Mouse (Mus musculus) ovary, adult 18-20 months (tissue): ENCODE data around the gene S100pbp.

ENCODE experiments used
- DNase-seq: peaks from one replicate; pipeline ENCODE4 v3.0.0; 2022; ENCODE audit warnings: low spot score, mixed read lengths

Gene S100pbp

DNA sequence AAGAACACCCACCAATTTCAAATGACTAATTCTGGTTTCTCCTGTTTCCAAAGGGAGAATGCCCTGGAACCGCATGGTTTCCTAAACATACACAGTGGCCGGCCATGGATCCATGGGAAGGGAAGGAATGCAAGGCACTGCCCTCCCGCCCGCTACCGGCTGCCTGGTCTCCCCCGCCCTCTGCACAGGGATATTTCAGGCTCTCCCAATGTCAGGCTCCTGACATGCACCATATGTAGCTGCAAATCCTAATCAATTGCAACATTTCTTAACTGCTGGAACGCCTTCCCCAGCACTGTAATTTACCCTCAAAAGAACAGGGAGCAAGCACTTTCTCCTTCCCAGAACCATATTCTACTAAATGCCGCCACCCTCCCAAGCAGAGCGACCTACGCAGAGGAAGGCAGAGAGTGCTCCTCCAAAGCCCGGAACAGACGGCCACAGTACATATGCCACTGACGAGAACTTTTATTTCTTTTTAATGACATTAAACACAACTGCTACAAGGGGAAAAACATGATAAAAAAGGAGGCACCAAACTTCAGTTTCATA lies 41.9 kb downstream of the S100pbp start:
- DNase-seq = no peak

DNA sequence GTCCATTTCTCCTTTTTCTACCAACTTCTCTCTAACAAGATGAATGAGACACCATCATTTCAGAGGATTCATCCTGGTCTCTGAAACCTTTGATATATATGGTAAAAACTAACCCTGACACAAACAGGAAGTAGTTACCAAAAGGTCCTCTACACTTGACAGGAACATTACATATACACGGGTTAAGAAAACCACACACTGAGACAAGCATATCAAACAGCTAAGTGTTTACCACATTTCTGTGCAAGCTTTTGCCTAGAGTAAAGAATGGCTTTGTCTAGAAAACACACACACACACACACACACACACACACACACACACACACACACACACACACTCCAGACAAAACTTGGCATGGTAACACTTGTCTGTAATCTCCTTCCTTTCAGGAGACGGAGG lies 43.1 kb downstream of the S100pbp start:
- DNase-seq = no peak

DNA sequence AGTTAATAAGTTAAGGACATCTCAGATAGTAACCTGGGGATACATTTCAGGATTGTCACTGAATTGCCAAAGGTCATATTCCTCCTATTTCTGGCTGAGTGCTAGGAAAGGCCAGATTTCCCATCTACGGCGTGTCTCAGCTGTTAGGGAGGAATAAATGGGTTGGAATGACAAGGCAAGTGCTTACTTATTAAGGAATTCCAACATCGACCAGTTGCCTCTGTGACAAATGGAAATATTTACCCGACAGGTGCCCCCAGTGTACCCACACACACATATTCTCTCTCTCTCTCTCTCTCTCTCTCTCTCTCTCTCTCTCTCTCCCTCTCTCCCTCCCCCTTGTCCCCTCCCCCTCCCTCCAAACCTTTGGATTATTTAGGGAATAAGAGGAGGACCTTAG lies 43.6 kb downstream of the S100pbp start:
- DNase-seq = no peak

DNA sequence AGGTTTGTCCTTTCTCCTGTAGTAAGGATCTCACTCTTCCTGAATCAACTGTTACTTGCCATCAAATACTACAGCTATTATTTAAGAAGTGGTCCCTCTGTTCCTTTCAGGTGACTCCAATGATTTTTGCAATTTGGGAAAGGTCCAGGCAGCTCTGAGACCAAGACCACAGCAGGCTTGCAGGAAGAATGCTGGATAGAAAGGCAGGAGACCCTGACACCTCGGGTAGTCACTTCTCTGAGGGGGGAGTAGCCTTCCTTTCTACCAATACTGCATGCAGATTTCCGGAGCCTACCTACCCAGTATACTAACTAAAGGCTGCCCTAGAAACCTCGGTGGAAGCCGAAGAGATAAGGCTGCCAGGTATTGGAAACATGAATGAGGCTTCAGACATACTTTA lies 44.1 kb downstream of the S100pbp start:
- DNase-seq = no peak

DNA sequence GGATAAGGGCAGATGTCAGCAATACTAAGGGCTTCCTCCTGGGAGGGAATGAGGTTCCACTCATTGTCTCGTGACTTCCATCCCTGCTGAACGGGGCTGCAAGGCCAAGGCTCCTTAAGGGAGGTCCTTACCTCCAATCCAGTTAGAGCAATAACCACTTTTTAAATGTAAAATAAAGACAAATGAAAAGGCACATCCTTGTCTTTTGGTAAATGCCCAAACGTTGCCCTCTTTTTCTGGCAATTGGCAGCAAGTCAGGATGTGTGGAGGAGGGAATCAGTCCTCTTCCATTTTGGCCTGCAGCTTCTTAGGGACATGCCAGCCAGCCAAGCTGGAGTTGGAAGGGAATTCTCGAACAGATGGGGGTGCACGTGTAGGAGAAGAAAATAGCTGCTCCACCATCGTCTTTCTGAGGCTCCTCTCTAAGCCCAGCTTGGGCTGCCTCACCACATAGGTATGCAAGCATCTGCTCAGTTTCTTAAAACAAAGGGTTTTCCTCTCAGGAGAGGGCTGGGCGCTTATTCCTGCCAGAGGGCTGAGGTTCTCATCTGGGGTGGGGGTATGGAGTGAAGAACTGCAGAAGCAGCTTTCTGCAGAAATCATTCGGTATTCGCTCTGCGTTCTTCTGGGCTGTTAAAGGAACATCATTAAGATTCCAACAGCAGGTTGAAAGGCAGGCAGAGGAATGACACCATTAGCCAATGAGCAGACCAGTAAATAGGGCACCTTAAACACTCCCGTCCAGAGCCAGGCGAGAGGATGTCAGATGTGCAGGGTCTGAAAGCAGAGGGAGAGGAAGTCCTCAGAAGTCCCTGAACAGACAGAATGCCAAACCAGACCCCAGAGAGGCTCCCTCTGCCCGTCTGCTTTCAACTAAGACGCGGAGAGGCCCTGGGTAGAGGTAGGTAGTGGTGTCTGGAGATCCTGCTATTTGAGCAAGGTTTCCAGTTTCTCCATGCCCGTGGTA lies 44.8 kb downstream of the S100pbp start:
- no peak for DNase-seq

DNA sequence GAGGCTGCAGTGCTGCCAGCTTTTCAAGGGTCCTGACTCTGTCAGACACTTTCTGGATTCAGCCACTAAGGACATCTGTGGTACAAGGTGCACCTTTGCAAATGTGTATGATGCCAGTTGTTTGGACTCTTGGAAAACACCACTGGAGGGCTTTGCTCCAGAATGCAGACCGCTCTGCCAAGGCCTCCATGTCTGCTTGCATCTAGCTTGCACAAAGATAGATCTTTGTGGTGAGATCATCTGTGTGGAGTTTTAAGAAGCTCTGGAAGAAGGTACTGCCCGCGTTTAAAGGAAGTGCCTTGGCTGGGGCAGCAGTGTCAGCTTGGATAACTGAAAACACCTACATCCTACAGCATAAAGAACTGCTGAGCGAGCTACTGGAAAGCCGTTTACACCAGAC lies 46.0 kb downstream of the S100pbp start:
- DNase-seq = no peak

DNA sequence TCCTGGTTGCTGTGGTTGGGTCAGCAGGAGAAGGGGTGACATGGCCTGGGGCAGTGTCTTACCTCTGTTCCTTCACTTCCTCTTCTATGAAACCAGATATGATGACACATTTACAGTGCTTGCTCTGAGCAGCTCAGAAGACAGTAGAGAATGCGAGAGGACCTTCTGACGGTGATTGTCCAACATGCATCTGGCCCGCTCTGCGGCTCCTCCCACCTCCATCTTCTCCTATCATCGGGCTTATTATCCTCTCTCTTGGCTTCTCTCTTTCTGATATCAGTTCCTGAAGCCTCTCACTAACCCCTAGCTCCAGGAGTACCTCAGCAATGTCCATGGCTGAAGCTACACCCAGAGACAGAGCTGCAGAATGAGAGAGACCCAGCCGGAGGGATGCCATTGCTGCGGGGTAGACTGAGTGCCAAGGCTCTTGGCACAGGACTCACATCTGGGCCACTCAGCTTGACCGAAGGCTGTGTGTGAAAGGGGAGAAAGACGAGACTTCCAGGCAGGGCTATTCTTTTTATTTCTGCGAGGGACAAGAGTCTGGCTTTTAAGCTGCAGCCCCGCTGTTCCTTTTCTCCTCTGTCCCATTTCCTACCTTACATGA lies 47.0 kb downstream of the S100pbp start:
- no peak for DNase-seq

DNA sequence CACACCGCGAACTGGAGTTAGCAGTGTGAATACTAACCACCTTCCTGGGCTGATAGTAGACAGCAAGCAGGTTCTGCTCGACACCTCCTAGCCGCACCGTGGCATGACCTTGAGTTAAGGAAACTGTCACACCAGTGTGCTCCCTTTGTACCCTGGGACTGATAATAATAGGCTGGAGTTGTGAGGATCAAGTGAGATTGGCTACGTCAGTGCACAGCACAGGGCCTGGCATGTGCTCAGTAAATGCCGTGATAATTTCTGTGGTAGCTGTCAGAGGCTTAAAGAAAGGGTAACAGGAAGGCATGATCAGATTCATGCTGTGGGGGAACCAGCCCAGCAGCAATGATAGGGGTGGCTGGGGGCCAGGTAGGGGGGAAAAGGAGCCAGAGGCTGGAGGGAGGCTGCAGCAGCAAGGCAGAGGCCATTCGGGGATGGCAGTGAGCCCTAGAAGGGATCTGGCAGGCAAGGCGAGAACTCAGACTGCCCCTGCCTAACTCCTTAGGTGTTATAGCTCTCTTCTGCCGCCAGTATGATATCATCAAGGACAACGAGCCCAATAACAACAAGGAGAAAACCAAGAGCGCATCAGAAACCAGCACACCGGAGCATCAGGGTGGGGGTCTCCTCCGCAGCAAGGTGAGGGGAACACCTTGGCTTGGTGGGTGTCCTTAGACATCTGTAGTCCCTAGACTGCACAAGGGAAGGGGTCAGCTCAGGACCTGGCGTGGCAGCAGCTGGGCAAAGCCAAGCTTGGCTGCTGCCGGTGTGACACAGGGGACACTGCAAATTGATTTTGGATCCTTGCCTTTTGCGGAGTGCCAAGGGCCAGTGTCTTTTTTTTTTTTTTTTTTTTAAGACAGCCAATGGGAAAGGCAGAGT lies 47.7 kb downstream of the S100pbp start:
- no peak for DNase-seq

DNA sequence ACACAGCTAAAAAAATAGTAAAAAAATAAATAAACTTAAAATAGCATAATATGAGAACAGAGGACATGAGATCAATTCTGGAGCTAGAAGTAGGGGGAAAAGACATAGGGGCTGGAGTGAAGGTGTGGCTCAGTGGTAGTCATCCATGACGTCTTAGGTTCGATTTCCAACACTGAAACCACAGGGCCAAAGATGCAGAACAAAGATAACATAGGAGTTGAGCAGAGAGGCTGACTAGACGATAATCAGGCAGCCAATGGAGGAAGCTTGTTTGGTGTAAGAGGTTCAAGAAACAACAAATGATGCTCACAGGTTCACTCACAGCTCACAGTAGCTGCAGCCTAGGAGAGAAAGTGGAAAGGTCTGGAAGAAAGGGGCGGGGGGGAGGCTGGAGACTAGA lies 48.7 kb downstream of the S100pbp start:
- DNase-seq = no peak

DNA sequence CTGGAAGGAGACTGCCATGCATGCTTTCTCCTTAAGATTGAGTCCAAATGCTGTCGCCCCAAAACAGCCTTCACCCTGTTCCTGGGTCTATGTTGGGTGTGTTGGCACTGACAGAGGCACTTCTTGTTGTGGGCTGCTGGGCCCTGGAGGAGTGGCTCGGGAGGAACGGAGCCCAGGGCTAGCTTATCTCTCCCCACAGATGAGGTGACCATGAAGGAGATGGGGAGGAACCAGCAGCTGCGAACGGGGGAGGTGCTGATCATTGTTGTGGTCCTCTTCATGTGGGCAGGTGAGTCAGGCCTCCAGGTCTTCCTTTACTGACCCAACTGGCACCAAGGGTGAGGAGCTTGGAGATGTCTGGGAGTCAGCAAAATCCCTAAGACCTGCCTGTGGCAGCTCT lies 49.9 kb downstream of the S100pbp start:
- peak; percentile 62 for DNase-seq

DNA sequence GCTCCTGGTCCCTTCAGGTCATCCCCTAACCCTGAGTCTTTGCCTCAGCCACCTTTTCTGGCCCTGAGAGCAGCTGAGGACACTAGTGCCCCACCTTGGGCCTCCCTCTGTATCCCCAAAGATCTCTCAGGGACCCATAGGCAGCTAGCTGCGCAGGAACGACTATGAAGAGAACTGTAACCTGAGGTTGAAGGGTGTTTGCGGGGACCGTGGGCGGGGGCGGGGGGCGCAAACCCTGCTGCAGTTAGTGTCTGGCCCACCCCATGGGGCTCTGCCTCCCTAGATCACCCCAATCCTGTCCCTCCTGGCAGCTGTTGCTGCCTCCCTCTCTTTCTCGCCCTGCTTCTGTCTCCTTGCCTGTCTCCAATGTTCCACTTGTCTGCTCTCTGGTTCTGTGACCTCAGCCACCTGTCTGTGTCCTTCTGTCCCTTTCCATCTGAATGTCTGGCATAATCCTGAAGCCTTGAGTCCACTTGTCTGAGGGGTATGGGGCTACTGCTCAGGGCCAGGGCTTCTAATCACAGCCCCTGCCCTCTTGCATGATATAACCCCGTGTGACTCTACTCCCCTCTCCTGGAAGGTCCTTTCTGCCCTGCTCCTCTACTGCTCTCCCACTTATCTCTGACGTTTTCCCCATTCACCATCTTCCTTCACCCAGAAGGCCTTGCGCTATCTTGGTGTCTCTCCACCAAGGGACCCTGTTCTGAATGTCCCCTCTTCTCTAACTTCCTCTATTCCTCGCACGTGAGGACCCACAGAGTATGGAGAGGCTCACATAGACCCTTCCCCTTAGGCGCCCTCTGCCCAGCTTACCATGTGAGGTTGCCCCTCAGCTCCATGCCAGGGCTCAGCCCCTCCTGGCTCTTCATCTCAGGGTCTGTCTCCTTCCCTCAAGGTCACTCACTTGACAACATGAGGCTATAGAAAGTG lies 51.9 kb downstream of the S100pbp start:
- no peak for DNase-seq

DNA sequence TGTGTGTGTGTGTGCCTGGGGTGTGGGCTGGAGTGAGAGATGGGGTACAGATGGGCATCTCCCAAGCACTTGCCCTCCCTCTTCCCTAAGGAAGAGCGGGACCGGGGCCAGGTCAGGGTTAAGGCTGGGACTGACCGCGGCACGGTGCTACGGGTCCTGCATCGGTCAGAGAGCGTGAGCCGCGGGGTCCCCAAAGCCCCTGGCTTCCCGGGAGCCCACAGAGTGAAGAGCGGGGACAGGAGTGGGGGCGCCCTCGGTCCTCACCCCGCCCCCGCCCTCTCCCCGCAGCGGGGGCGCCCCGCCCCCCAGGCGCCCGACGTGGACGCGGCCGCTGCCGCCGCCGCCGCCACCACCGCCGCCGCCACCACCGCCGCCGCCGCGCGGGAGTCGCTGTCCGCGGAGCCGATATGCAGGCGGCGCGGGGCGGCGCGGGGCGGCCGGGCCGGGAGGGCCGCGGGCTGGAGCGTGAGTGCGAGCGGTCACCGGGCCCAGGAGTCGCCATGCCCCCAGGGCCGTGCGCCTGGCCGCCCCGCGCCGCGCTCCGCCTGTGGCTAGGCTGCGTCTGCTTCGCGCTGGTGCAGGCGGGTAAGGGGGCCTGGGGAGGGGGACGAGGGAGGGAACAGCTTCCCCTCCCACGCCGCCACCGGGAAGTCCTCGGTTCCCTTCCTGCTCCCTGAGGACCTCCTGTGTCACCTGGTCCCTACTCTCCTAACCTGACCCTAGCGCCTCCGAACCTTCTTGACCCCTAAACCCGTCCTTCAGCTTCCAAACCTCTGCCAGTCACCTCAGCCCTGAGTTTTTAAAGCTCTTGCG lies 52.7 kb downstream of the S100pbp start, which contains the start of gene Fndc5:
Gene Fndc5, plus strand, starts transcription at position 421 of the 813 bp plus-strand sequence.
- no peak for DNase-seq

DNA sequence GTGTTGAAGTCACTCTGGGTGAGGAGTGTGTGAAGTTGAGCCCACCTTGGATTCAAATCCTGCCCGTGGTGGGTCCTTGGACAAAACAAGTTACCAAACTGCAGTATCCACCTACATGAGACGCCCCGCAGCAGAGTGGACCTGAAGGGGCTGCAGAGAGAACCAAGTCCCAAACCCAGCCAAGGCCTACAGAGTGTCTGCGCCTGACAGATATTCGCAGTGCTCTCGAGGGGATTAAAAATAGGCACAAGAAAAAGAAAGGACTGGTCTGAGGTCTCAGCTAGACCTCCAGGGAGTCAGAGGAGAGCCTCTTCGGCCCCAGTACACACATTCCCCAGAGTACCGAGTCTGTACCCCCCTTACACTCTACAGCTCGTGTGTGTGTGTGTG lies 53.3 kb downstream of the S100pbp start:
- DNase-seq = no peak

DNA sequence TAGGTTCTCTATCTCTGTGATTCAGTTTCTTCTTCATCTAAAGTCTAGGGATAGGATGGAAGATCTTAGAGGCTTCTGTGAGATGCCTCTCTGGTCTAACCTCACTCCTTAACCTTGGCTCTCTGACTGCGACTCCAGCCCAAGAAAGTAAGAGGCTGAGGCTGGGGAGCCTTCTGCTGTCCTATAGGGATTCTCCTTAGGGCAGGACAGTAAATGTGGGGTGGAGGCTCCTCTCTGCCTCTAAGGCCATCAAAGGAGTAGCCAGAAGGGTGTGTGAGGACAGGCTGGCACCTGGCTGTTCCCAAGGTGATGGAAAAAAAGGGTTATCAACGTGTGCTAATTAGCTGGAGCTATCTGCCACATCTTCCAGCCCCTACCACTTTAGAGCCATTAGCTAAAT lies 53.9 kb downstream of the S100pbp start:
- no peak for DNase-seq

DNA sequence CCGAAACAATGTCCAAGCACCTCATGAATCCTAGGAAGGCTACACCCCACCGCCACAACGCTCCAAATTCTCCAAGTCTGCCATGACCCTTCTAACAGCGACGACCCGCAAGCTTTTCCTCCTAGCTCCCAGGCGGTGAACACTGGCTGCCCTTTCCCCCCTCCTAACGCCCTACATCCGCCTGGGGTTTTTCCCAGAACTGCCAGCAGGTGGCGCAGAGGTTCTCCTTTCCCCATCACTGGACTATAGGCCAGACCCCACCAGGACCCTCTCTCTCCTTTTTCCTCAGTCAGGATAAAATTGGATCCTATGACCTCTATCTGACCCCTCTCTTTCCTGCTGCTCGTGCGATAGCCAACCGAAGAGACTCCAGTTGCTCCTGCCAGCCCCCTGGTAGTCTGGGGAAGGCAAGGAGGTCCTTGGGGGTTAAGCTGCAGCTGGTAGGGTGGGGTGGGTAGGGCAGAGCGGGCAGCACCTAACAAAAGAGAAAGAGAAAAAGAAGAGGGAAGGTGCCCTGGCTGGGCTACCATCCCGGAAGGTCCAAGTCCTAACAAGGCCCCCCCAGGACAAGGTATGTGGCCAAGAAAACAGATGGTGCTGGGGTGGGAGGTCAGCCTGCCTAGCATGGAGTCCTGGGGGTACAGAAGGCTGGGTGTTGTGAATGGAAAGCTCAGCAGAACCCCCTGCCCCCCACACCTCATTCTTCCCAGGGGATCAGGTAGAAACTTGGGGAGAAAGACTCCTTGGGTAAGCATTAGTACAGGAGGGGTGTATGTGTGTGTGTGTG lies 54.5 kb downstream of the S100pbp start:
- no peak for DNase-seq

DNA sequence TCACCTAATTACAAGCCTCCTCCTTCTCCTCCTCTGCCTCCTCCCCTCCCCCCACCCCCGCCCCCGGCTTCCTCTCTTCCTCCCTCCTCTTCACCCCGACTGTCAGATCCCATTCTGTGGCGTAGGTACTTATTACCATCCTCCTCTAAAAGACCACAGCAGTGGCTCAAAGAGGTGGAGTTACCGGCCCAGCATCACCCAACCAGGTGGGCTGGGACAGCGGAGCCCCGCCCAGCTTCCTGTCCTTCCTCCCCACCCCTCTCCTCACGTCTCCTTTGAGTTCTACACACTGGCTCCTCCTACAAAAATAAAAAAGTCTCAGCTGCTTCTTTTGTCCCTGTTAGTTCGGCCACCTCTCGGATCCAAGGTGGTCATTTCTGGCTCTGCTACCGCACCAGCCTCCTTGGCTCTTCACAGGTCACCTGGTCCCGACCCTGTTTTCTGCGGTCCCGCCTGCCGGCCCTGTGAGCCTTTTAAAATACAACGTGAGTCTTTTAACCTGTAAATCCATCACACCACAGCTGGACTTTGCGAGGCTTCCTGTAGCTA lies 58.7 kb downstream of the S100pbp start:
- DNase-seq = no peak

DNA sequence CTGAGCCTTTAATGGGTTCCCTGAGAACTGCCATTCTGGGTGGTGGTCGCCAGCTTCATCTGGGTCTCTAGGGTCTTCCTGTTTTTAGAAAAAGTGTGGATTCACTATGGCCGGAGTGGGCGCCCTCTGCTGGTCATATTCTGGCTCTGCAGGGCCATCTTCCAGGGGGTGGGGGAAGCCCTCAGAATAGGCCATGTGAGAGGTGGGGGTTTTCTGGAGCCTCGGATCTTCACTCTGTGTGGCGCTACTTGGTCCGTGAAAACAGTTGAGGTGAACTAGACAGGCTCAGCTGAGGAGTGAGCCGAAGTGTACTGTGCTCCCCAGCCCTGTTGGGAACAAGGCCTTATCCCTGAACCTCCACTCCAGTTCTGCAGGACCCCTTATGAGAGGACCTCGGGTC lies 59.4 kb downstream of the S100pbp start:
- no peak for DNase-seq

DNA sequence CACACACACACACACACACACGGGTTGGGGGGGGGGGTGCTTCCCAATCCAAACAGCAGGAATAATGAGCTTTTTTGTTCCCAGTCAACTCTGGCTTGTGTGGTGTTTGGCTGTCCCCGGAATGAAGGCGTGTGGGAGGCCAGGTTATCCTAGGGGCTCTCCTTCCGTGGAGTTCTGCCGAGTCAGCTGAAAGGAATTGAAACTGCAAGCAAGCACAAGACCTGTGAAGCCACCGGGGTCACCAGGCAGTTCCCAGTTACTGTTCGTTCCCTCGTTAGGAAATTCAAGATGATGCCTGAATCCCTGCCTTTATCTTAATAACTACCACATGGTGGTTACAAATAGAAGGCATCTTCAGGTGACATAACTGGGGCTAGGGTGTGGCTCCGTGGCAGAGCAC lies 60.1 kb downstream of the S100pbp start:
- DNase-seq = no peak
